Mouse (Mus musculus): ENCODE results near the gene Deaf1. TPM values are rescaled to one million over a fixed set of nuclear protein-coding genes. Genes with fewer than 3 reads are reported as not detected.

The Deaf1 gene
- polyA plus RNA-seq, 1 experiment from 2014 or later, result 66.9 TPM

GRCm38 (mm10) chr7:141356971-141357370 is 29.5 kb upstream of the Deaf1 start:
- peaks cover 7% of the 10 kb centered on the region; the same call in 1 of the 2 replicates for H3K4me1 ChIP-seq
- no peak overlapping the region for H3K27ac ChIP-seq
- no peak for ATAC-seq (ENCODE audit: insufficient read depth, low FRiP score, low read depth)
- 69% methylated on average over 14 of the region's 14 CpGs for WGBS
- no peaks in the 10 kb centered on the region for H3K9me3 ChIP-seq
- no peaks in the 10 kb centered on the region for H3K27me3 ChIP-seq (replicated peaks)
- H3K4me2 ChIP-seq, result no peak overlapping the region
- no peak overlapping the region for H3K4me3 ChIP-seq (replicated peaks)
- H3K9ac ChIP-seq, result no peak overlapping the region
- H3K36me3 ChIP-seq, result no peaks in the 10 kb centered on the region

GRCm38 (mm10) chr7:141355626-141356326 is 28.3 kb upstream of the Deaf1 start:
- Histone ChIP-seq H3K4me2 (no peak overlapping the region), H3K9ac (no peak overlapping the region), H3K27me3 (replicated peaks) (no peaks in the 10 kb centered on the region), H3K36me3 (no peaks in the 10 kb centered on the region), H3K4me3 (replicated peaks) (no peak overlapping the region), H3K27ac (no peak overlapping the region), H3K4me1 (no peaks in the 10 kb centered on the region), H3K9me3 (no peaks in the 10 kb centered on the region)
- WGBS, result 66% methylated on average over 12 of the region's 12 CpGs
- no peak for ATAC-seq (ENCODE audit: insufficient read depth, low FRiP score, low read depth)

DNA sequence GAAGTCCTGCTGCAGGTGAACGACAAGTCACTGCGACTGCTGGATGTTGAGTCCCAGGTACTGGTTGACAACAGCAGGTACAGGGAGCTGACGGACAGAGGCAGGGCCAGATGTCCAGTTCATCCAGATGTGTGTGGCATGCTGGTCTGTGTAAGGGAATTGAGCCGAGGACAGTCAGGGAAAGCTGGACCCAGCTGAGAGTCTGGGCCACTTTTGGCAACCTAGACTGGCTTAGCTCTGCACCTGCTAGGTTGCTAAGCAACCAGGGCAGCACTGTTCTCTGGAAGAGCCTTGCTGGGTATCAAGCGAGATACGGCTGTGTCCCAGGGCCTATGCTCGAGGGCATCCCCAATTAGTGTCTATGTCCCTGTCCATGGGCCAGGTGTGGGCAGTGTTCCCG is 27.6 kb upstream of the Deaf1 start:
- WGBS, result 80% methylated on average over 8 of the region's 8 CpGs
- H3K4me3 ChIP-seq (replicated peaks), result no peak overlapping the region
- no peaks in the 10 kb centered on the region for H3K9me3 ChIP-seq
- ATAC-seq (ENCODE audit: insufficient read depth, low FRiP score, low read depth), result no peak
- no peak overlapping the region for H3K9ac ChIP-seq
- no peak overlapping the region for H3K4me2 ChIP-seq
- no peak overlapping the region for H3K27ac ChIP-seq
- H3K36me3 ChIP-seq, result no peaks in the 10 kb centered on the region
- no peaks in the 10 kb centered on the region for H3K4me1 ChIP-seq
- H3K27me3 ChIP-seq (replicated peaks), result no peaks in the 10 kb centered on the region

DNA sequence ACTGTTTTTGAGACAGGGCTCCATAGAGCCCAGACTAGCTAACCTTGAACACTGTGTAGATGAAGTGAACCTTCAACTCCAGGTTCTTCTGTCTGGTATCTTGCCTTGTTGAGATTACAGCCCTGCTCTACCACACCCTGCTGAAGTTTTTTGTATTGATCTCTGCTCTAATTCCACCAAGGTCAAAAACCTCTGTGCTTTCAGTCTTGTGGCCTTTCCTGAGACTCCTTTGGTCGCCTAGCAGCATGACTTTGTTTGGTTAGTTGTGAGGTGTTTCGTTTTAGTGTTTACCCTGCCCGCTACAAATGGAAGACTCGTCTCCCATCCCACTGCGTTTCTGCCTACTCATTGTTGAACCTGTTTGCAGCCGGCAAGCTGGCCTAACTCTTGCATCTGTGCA is 23.6 kb upstream of the Deaf1 start:
- H3K4me2 ChIP-seq, result no peak overlapping the region
- H3K27ac ChIP-seq, result peak overlapping the region; percentile 59
- H3K36me3 ChIP-seq, result no peaks in the 10 kb centered on the region
- no peaks in the 10 kb centered on the region for H3K27me3 ChIP-seq (replicated peaks)
- H3K9ac ChIP-seq, result no peak overlapping the region
- H3K4me1 ChIP-seq, result no peaks in the 10 kb centered on the region
- H3K4me3 ChIP-seq (replicated peaks), result no peak overlapping the region
- H3K9me3 ChIP-seq, result no peaks in the 10 kb centered on the region
- 54% methylated on average over 6 of the region's 6 CpGs for WGBS
- ATAC-seq (ENCODE audit: insufficient read depth, low FRiP score, low read depth), result peak; percentile 63

GRCm38 (mm10) chr7:141344787-141345186 is 17.3 kb upstream of the Deaf1 start:
- Histone ChIP-seq H3K4me2 (no peak overlapping the region), H3K4me3 (replicated peaks) (no peak overlapping the region), H3K9me3 (no peaks in the 10 kb centered on the region), H3K36me3 (no peaks in the 10 kb centered on the region), H3K4me1 (peaks cover 6% of the 10 kb centered on the region; the same call in 1 of the 2 replicates), H3K27me3 (replicated peaks) (no peaks in the 10 kb centered on the region), H3K9ac (no peak overlapping the region), H3K27ac (no peak overlapping the region)
- ATAC-seq (ENCODE audit: insufficient read depth, low FRiP score, low read depth), result no peak
- WGBS, result 87% methylated on average over 5 of the region's 5 CpGs

DNA sequence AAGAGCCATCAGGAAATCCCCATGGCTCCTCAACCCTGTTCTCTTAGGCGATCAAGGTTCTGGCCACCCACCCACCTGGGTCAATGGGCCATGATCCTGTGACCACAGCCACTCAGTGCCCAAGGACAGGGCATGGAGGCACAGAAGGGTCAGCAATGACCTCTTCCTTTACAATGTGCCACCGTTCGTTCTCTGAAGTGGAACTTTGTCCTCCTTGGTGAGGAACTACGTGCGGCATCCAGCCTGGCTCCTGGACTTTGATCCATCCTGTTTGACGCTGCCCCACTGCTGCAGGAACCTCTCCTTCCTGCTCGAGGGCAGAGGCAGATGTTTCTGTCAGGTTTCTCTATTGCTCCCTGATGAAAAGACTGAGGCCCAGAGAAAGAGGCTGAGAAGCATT is 16.2 kb upstream of the Deaf1 start:
- H3K9me3 ChIP-seq, result no peaks in the 10 kb centered on the region
- WGBS, result 57% methylated on average over 7 of the region's 7 CpGs
- H3K4me3 ChIP-seq (replicated peaks), result no peak overlapping the region
- H3K9ac ChIP-seq, result no peak overlapping the region
- H3K27me3 ChIP-seq (replicated peaks), result no peaks in the 10 kb centered on the region; the same call in 1 of the 2 replicates
- ATAC-seq (ENCODE audit: insufficient read depth, low FRiP score, low read depth), result no peak
- no peak overlapping the region; the same call in 1 of the 2 replicates for H3K27ac ChIP-seq
- H3K36me3 ChIP-seq, result no peaks in the 10 kb centered on the region
- H3K4me2 ChIP-seq, result no peak overlapping the region
- H3K4me1 ChIP-seq, result peaks cover 11% of the 10 kb centered on the region

GRCm38 (mm10) chr7:141343230-141343629 is 15.7 kb upstream of the Deaf1 start:
- H3K9ac ChIP-seq, result no peak overlapping the region
- H3K27me3 ChIP-seq (replicated peaks), result no peaks in the 10 kb centered on the region; the same call in 1 of the 2 replicates
- no peak overlapping the region for H3K4me3 ChIP-seq (replicated peaks)
- no peaks in the 10 kb centered on the region for H3K9me3 ChIP-seq
- no peaks in the 10 kb centered on the region for H3K36me3 ChIP-seq
- no peak overlapping the region for H3K4me2 ChIP-seq
- ATAC-seq (ENCODE audit: insufficient read depth, low FRiP score, low read depth), result no peak
- H3K27ac ChIP-seq, result no peak overlapping the region
- WGBS, result 77% methylated on average over 2 of the region's 2 CpGs
- H3K4me1 ChIP-seq, result peaks cover 16% of the 10 kb centered on the region

- Histone ChIP-seq H3K4me3 (replicated peaks) (no peak overlapping the region), H3K9me3 (no peaks in the 10 kb centered on the region), H3K27ac (no peak overlapping the region), H3K27me3 (replicated peaks) (no peaks in the 10 kb centered on the region; the same call in 1 of the 2 replicates), H3K9ac (no peak overlapping the region), H3K4me1 (peaks cover 20% of the 10 kb centered on the region), H3K4me2 (no peak overlapping the region), H3K36me3 (no peaks in the 10 kb centered on the region)
- no peak for ATAC-seq (ENCODE audit: insufficient read depth, low FRiP score, low read depth)
- 72% methylated on average over 10 of the region's 10 CpGs for WGBS
Observed at GRCm38 (mm10) chr7:141341689-141342226, 14.3 kb upstream of the Deaf1 start.

- H3K4me1 ChIP-seq, result peaks cover 20% of the 10 kb centered on the region
- H3K4me2 ChIP-seq, result peak overlapping the region; percentile 56
- WGBS, result 57% methylated on average over 6 of the region's 6 CpGs
- no peaks in the 10 kb centered on the region; the same call in 1 of the 2 replicates for H3K27me3 ChIP-seq (replicated peaks)
- no peaks in the 10 kb centered on the region for H3K9me3 ChIP-seq
- no peaks in the 10 kb centered on the region; the same call in 1 of the 2 replicates for H3K36me3 ChIP-seq
- ATAC-seq (ENCODE audit: insufficient read depth, low FRiP score, low read depth), result peak; percentile 51
- peak overlapping the region; percentile 41; the same call in 1 of the 2 replicates for H3K4me3 ChIP-seq (replicated peaks)
- H3K27ac ChIP-seq, result peak overlapping the region; percentile 78
- no peak overlapping the region for H3K9ac ChIP-seq
Observed at GRCm38 (mm10) chr7:141340476-141340875, 13.0 kb upstream of the Deaf1 start.

- Histone ChIP-seq H3K4me3 (replicated peaks) (peak overlapping the region; percentile 41), H3K4me1 (peaks cover 20% of the 10 kb centered on the region), H3K36me3 (peaks cover 2% of the 10 kb centered on the region; the same call in 1 of the 2 replicates), H3K4me2 (peak overlapping the region; percentile 56), H3K27me3 (replicated peaks) (no peaks in the 10 kb centered on the region; the same call in 1 of the 2 replicates), H3K27ac (peak overlapping the region; percentile 78), H3K9me3 (no peaks in the 10 kb centered on the region), H3K9ac (no peak overlapping the region)
- WGBS, result 72% methylated on average over 7 of the region's 7 CpGs
- ATAC-seq (ENCODE audit: insufficient read depth, low FRiP score, low read depth), result no peak
Observed at GRCm38 (mm10) chr7:141340023-141340422, 12.5 kb upstream of the Deaf1 start.

DNA sequence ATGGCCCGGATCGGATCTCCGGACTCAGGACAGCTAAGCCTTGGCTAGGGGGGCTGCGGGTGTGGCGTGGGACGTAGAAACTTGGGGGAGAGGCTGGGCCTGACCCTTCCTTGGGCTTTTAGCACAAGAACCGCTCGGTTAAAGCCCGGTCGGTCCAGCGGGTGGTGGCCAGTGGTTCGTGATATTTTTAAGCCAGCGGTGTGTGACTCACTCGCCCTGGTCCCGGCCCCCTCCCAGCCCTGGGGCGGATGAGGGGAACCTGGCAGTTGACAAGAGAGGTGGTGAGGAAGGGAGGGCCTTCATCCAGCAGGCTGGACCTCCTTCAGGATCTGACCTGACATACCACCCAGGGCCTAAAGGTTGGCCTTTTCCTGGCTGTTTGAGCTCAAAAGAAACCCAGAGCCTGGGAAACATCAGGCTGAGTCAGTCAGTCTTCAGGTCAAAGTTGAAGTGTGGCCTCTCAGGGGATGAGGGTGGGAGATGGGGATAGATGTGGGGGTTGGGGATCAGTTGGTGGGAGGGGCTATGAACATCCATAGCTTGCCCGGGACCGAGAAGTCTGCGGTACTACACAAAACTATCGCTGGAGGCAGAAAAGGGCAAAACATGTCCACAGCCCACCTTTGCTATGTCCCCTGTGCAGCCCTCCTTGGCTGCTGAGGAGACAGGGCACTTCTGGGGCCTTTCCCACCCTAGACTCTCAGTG is 11.9 kb upstream of the Deaf1 start:
- no peak for ATAC-seq (ENCODE audit: insufficient read depth, low FRiP score, low read depth)
- Histone ChIP-seq H3K27me3 (replicated peaks) (no peaks in the 10 kb centered on the region; the same call in 1 of the 2 replicates), H3K4me3 (replicated peaks) (peak overlapping the region; percentile 41), H3K9me3 (no peaks in the 10 kb centered on the region), H3K4me2 (peak overlapping the region; percentile 56), H3K4me1 (peaks cover 20% of the 10 kb centered on the region), H3K27ac (peak overlapping the region; percentile 78), H3K36me3 (peaks cover 7% of the 10 kb centered on the region), H3K9ac (peak overlapping the region; percentile 22; the same call in 1 of the 2 replicates)
- WGBS, result 36% methylated on average over 20 of the region's 20 CpGs
